Mouse (Mus musculus) liver, adult 2 months (tissue): ENCODE measurements around the gene Inpp5a. TPM values are rescaled to one million over a fixed set of nuclear protein-coding genes. Genes with fewer than 3 reads are reported as not detected.
A peak's percentile ranks its signal among the peaks of the same experiment; 100 is the strongest.

ENCODE experiments used
- DNase-seq: peaks from one replicate; pipeline ENCODE4 v3.0.0-alpha.2; 2011; ENCODE audit warnings: low read depth, low spot score; ENCODE audit errors: extremely low read depth
- H3K27ac ChIP-seq: fragments of 200-500 bp; replicated peaks from 2 replicates; pipeline ENCODE4 v1.5.1; 2012; ENCODE audit warnings: low read depth, mild to moderate bottlenecking, control low read depth, inconsistent platforms, low read length; ENCODE audit not compliant: insufficient read depth
- H3K27me3 ChIP-seq: fragments of 200-500 bp; 2 replicates; pipeline ENCODE4 v1.6.1; 2012; ENCODE audit warnings: mild to moderate bottlenecking, moderate library complexity, low read length, inconsistent platforms; ENCODE audit not compliant: control insufficient read depth, insufficient read depth
- H3K36me3 ChIP-seq: fragments of 200-500 bp; 2 replicates; pipeline ENCODE4 v1.6.1; 2012; ENCODE audit warnings: low read length, inconsistent platforms; ENCODE audit not compliant: control insufficient read depth, insufficient read depth
- H3K4me1 ChIP-seq: fragments of 200-500 bp; 2 replicates; pipeline ENCODE4 v1.6.1; 2011; ENCODE audit warnings: low read length; ENCODE audit not compliant: control insufficient read depth, insufficient read depth
- H3K4me3 ChIP-seq: fragments of 200-500 bp; 2 replicates; pipeline ENCODE4 v1.5.1; 2011; ENCODE audit warnings: low read depth, mild to moderate bottlenecking, control low read depth, low read length, moderate library complexity; ENCODE audit not compliant: insufficient read depth
- H3K79me2 ChIP-seq: fragments of 200-500 bp; 2 replicates; pipeline ENCODE4 v1.6.1; 2012; ENCODE audit warnings: inconsistent platforms, mild to moderate bottlenecking, low read length, moderate library complexity; ENCODE audit not compliant: control insufficient read depth, insufficient read depth
- H3K9ac ChIP-seq: fragments of 200-500 bp; 2 replicates; pipeline ENCODE4 v1.6.1; 2012; ENCODE audit warnings: low read depth, mild to moderate bottlenecking, control low read depth, inconsistent platforms, low read length
- CTCF ChIP-seq: fragments of 200-500 bp; IDR thresholded peaks from 2 replicates; pipeline ENCODE4 v1.5.1; 2011; ENCODE audit warnings: low read depth, low read length, control low read depth
- POLR2A ChIP-seq: fragments of 200-500 bp; IDR thresholded peaks from 2 replicates; pipeline ENCODE4 v1.6.1; 2011; ENCODE audit warnings: low read length, control low read depth; ENCODE audit not compliant: insufficient read depth; ENCODE audit errors: extremely low read depth
- WGBS: fragments of 180-500 bp; shearing (Covaris S2); methylation state at CpG from one replicate; pipeline ENCODE4 v1.1.7; 2018; 5-methylcytosine and 5-hydroxymethylcytosine counted together
- polyA plus RNA-seq: library from polyadenylated mRNA; depleted of rRNA; stranded (reverse); fragments of >200 nt; gene quantifications from 2 replicates; pipeline ENCODE4 v1.2.3, GENCODE M21; 2012
- total RNA-seq: library from RNA; depleted of rRNA; stranded (reverse); fragments of >200 nt; gene quantifications from 2 replicates; pipeline ENCODE4 v1.2.3, GENCODE M21; 2014

The Inpp5a gene
- total and polyA plus RNA-seq, 2 experiments, result 8.4 to 8.8 TPM

DNA sequence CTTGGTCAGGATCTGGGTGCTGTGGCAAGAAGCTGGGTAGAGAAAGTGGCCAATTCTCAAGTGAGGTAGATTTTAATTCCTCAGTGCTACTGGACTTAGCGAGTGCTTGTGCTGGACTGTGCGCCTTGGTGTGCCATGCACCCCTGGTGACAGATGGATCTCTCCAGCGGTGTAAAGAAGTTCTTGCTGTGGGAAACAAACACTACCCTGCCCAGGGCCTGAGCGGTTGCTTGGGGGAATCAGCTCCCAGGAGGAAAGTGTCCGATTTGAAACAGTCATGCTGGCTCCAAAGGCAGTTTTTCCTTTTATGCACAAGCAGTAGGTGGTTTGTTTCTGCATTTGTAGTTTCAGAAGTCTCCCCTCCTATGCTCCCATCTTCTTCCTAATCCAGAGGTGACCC, 2.8 kb downstream of the Inpp5a start:
- Histone ChIP-seq H3K27ac (no peak overlapping the region), H3K36me3 (no peaks in the 10 kb centered on the region), H3K9ac (no peak overlapping the region), H3K27me3 (no peaks in the 10 kb centered on the region), H3K79me2 (peaks cover 37% of the 10 kb centered on the region; the same call in 1 of the 2 replicates), H3K4me3 (no peak overlapping the region), H3K4me1 (peaks cover 7% of the 10 kb centered on the region)
- TF ChIP-seq POLR2A, result no peak
- no peak for TF ChIP-seq CTCF
- no peak for DNase-seq
- 90% methylated on average over 5 of the region's 5 CpGs for WGBS

DNA sequence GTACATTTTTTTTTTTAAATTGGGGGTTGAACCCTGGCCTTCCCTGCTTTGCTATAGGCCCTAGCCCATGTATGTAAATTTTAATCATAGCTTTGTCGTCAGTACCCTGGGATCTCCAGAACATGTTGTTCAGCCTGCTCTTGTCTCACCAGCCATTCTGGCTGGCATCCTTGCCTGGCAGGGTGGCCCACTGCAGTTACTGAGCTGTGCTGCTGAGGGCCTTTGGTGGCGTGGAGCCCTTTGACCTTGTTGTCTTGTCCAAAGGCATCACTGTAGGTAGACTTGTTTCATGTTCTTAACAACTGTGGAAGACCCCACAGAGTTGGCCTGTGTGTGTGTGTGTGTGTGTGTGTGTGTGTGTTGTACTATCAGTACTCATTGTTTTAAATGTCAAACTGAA, 3.2 kb downstream of the Inpp5a start:
- no peak for TF ChIP-seq CTCF
- TF ChIP-seq POLR2A, result no peak
- H3K9ac ChIP-seq, result no peak overlapping the region
- H3K79me2 ChIP-seq, result peaks cover 37% of the 10 kb centered on the region; the same call in 1 of the 2 replicates
- no peaks in the 10 kb centered on the region for H3K27me3 ChIP-seq
- H3K36me3 ChIP-seq, result no peaks in the 10 kb centered on the region
- 87% methylated on average over 2 of the region's 2 CpGs for WGBS
- H3K27ac ChIP-seq, result no peak overlapping the region
- no peak for DNase-seq
- H3K4me1 ChIP-seq, result peaks cover 7% of the 10 kb centered on the region
- no peak overlapping the region for H3K4me3 ChIP-seq

DNA sequence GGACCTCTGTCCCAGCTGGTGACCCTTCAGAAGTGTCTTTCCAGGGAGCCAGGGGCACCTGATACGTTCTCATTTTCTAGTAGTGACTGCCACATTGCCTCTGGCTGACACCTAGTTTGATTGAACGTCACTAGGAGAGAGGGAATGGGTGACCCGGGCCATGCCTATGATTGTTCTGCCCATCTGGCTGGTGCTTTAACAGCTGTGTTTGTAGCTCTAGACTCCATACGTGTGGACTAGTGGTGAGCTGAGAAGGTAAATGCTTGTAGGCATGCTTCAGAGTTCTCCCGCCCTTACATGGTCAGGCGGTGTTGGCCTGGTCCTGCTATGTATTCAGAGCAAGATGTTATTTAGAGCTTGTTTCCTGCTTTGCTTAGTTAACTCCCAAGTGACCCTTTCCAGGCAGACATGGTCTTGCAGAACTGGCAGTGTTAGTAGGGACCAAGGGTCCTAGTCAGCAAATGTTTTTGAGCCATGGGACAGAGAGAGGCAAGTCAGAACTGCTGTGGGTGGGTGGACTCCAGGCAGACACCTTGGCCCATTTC, 3.9 kb downstream of the Inpp5a start:
- WGBS, result 70% methylated on average over 6 of the region's 6 CpGs
- H3K27ac ChIP-seq, result no peak overlapping the region
- no peak for TF ChIP-seq POLR2A
- TF ChIP-seq CTCF, result no peak
- no peaks in the 10 kb centered on the region for H3K36me3 ChIP-seq
- DNase-seq, result no peak
- H3K4me1 ChIP-seq, result peaks cover 7% of the 10 kb centered on the region
- H3K79me2 ChIP-seq, result peaks cover 43% of the 10 kb centered on the region
- no peak overlapping the region for H3K4me3 ChIP-seq
- no peaks in the 10 kb centered on the region for H3K27me3 ChIP-seq
- H3K9ac ChIP-seq, result no peak overlapping the region

DNA sequence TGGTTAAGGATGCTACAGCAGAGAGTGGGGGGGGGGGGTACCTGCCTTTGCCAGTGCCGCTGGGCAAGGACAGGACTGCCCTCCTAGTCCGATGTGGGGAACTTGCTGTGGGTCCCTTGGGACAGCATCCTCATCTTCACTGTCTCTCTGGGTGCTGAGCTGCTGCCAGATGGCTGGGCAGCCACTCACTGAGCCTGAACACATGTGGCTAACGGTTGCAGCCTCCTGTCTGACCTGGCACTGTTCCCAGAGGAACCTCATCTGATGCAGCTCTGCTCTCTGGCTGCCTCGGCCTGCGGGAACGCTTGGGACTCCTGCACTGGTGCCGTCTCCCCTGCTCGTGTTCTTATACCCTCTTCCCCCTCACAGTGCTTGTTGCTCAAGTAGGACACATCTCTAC, 8.6 kb downstream of the Inpp5a start:
- Histone ChIP-seq H3K36me3 (no peaks in the 10 kb centered on the region), H3K9ac (no peak overlapping the region), H3K4me1 (peaks cover 11% of the 10 kb centered on the region), H3K27me3 (no peaks in the 10 kb centered on the region), H3K4me3 (no peak overlapping the region), H3K79me2 (peaks cover 58% of the 10 kb centered on the region), H3K27ac (no peak overlapping the region)
- DNase-seq, result no peak
- whole genome bisulfite sequencing, result 64% methylated on average over 8 of the region's 8 CpGs
- no peak for TF ChIP-seq CTCF
- no peak for TF ChIP-seq POLR2A

GRCm38 (mm10) chr7:139398111-139398510, 9.2 kb downstream of the Inpp5a start:
- Histone ChIP-seq H3K27me3 (no peaks in the 10 kb centered on the region), H3K4me3 (no peak overlapping the region), H3K27ac (no peak overlapping the region), H3K79me2 (peaks cover 62% of the 10 kb centered on the region), H3K9ac (no peak overlapping the region), H3K4me1 (peaks cover 11% of the 10 kb centered on the region), H3K36me3 (no peaks in the 10 kb centered on the region)
- TF ChIP-seq CTCF, result no peak
- TF ChIP-seq POLR2A, result no peak
- no peak for DNase-seq
- 73% methylated on average over 5 of the region's 5 CpGs for WGBS

- TF ChIP-seq CTCF (no peak), POLR2A (no peak)
- Histone ChIP-seq H3K4me3 (no peak overlapping the region), H3K27ac (no peak overlapping the region), H3K27me3 (no peaks in the 10 kb centered on the region), H3K4me1 (peaks cover 11% of the 10 kb centered on the region), H3K79me2 (peaks cover 62% of the 10 kb centered on the region), H3K36me3 (no peaks in the 10 kb centered on the region), H3K9ac (no peak overlapping the region)
- WGBS, result 27% methylated on average over 6 of the region's 6 CpGs
- DNase-seq, result peak; percentile 37
Observed at GRCm38 (mm10) chr7:139398530-139399021, 9.7 kb downstream of the Inpp5a start.
